Mouse (Mus musculus): ENCODE measurements around the gene Gabra5.

Gabra5 gene

DNA sequence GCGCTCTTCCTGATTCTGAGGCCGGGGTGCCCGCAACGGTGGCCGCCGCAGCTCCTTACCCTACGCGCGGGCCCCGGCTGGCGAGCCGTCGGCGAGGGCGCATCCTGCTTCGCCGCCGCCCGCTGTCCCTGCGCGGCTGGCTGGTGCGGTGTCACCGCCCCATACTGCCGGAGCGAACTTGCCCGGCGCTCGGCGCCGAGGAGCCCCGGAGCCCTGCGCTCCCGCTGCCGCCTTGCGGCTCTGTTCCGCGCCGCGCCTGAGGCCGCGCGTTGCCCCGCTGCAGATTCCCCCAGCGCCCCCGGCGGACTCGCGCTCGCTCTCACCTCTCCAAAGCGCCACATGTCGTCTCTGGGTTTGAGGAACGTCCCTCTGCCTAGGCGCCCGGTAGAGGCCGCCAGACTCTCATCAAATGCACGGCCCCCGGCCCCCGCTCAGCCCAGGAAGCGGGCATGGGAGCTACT, at the start of gene Gabra5:
Gene Gabra5 (minus strand): TSS at position 379 of the 461 bp plus-strand sequence.
- no peak for DNase-seq

DNA sequence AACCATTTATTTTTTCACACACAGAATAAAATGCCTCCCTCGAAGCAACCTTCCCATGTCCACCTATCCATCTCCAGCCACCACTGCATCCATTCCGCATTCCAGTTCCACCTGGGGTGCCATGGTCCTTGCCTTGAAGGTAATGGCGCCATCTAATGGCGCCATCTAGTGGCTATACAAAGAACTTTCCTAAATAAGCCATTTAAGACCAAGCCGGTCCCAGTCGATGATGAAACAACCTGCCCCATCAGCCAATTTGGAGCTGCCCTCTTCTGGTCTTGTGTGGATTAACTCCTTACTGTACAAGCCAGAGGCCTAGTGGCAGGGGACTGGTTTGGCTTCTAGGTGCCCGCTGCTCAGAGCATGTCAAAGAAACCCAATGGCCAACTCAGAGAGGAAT, 28.7 kb upstream of the Gabra5 start:
- DNase-seq = peak in 1 of 2 experiments; percentile 33

DNA sequence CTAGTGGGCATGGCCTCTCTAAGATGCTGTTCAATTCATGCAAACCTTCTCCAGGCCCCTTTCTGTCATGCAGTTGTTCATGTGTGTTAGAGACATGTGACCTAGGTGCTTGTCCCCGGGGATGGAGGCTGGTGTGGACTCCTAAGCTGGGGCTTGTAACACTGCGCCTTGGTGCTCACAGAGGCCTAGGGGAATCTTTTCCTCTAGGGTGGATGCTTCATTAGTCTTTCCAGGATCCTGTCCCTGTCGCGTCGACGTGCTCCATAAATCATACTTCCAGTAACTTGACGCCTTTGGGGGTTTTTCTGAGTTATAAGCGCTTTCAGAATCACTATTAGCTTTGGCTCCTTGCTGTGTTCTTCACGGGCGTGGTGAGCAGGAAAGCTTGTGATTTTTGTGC, 22.8 kb upstream of the Gabra5 start:
- DNase-seq = no peak

GRCm38 (mm10) chr7:57529954-57530353, 20.1 kb upstream of the Gabra5 start:
- no peak for DNase-seq

GRCm38 (mm10) chr7:57529451-57529850, 19.6 kb upstream of the Gabra5 start:
- no peak for DNase-seq

DNA sequence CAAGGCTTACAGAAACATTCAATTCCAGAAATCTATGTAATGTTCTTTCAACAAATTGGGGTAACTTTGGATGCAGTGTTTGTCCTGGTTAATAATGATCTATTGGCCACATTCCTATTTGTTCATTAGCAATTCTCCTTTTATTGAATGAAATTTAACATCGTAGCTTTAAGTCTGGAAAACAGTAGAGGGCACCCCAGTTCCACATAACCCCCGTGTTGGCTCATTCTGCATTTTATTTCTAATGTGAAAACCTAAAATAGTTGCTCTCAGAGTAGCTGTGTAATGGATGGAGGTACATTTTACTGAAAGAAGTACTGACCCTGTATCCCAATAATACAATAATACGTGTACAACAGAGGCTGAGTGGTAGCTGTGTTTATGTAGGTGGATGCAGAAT, 3.1 kb upstream of the Gabra5 start:
- no peak for DNase-seq

- no peak for DNase-seq
Measured at GRCm38 (mm10) chr7:57508860-57509632, 813 bp downstream of the Gabra5 start.

GRCm38 (mm10) chr7:57502809-57503208, 7.0 kb downstream of the Gabra5 start:
- DNase-seq = no peak

- no peak for DNase-seq
Measured at GRCm38 (mm10) chr7:57491795-57492194, 18.1 kb downstream of the Gabra5 start.

GRCm38 (mm10) chr7:57486907-57487306, 23.0 kb downstream of the Gabra5 start:
- DNase-seq = no peak

DNA sequence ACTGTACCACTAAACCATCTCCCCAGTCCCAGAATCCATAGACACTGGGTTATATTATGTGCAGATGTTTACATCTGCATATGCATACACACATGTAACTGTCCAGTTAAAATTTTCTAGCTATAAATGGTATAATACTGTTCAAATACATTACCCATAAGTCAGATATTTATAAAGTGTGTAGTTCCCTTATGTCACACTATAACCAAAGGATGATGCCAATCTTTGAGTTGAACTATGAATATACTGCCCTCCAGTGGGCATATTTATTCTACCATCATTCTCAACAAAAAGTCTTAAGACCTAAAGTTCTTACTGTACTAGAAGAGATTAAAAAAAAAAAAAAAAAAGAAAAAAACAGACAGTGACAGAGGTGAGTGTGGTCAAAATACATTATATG, 27.0 kb downstream of the Gabra5 start:
- DNase-seq = no peak

DNA sequence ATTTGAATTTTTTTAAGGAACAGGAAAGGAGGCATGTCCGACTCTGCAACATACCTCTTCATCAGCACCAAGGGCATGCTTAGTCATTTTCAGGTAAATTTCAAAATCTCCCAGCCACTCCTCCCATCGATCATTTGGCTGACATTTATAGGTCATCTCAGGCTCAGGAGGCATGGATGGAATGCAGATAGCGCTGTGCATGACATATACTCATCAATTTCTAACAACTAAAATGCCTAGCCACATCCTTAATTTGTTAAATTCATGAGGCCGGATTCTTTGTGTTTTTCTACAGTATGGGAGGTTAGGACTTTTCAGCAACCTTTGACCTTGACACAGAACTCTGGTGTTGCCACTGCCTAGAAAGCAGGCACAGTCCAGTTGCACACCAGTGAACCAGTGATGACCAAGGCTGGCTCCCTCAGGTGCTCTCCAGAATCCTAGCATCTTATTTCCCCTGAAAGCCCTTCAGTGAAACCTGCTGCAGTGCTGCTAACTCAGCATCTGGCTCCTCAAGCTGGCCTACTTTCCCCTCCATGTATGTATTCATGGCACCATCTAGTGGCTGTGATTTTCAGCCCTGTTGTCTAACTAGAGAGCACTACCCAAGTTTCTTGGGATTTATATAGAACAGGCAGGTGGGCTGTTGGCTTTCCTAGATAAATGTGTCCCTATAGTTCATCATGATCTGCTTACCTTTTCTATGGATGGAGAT, 35.9 kb downstream of the Gabra5 start:
- DNase-seq = peak in 1 of 2 experiments; percentile 61

GRCm38 (mm10) chr7:57471316-57471715, 38.5 kb downstream of the Gabra5 start:
- DNase-seq = no peak

DNA sequence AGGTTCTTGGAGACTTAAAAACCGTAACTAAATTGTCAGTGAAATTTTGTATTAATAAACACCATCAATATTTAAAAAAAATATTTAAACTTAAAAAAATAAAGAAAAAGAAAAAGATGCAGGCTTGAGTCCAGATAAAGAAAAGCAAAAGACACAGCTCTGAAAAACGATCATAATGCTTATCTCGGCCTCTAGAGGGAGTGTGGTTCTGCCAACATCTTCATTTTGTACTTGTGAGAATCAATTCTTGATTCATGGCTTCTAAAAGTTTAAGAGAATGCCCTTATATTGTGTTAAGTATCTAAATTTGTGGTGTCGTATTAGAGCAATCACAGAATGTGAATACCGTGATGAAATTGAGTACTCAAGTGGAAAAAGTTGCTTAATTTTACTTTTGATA, 49.5 kb downstream of the Gabra5 start:
- DNase-seq = no peak

DNA sequence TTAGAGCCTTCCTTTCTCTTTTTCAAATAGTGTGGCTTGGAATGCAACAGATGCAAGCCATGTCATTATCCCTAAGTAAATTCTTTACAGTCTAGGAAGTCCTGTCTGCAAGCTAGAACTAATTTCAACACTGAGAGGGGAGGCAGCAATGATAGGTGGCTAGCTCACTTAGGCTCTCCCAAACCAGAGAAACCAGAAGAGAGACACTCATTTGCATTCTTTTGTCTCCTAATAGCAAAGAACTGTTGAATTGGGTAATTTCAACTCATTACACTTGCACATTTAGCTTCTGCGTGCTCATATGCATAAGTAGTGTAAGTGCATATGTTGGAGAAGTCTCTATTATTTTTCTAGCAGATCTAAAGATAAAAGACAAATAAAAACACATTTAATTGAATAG, 61.6 kb downstream of the Gabra5 start:
- no peak for DNase-seq

DNA sequence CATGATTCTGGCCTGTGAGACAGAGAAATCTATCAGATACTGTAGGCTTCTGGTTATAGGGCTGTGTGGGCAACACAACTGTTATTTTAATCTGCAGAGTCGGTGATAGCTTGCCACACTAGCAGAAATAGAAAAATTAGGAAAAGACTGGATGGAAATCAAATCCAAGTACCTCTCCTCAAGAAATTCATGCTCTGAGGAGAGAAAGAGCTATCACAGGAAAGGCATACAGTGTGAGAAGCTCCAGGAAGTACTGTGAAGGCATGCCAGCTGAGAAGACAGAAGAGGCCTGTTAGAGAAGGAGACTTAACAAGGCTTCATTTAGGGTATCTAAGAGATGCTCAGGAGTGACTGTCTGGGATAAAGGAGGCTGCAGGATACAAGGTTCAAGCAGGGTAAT, 87.2 kb downstream of the Gabra5 start:
- no peak for DNase-seq

DNA sequence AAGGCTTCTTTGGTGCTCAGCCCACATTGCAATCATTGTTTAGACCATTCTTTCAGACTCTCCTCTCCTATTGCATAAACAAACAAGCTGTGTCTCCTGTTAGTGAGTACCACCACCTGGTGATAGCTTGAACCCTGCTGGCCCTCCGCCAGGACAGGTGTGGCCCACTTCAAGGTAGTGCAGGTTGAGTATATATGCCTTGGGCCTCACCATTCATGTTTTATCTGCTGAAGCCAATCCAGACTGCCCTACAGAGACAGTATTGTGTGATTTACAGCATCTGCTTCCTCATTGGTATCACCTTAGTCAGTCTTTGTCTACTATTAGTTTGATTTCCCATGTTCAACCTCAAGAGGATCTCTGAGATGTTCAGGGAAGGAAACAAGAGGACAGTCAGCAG, 88.8 kb downstream of the Gabra5 start:
- no peak for DNase-seq

DNA sequence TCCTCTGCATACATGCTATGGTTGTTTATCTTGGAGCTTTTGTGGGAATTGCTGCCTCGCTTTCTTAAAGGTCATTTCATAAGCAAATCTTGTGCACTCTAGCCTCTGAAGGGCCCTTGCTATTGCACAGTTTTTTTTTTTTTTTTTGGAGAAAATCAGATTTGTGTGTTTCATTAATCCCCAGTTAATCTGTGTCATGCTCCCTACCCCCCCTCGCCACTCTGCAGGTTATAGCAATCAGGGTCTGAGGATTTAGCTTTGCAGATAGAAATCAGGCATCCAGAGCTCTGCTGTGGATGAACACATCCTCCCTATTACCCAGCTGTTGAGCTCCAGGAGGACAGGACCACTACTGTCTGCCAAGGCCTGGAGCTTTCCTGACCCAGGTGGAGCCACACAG, 90.5 kb downstream of the Gabra5 start, which contains the start of gene Gabrb3:
Gene Gabrb3 (plus strand): TSS at position 301 of the 400 bp plus-strand sequence.
- no peak for DNase-seq

DNA sequence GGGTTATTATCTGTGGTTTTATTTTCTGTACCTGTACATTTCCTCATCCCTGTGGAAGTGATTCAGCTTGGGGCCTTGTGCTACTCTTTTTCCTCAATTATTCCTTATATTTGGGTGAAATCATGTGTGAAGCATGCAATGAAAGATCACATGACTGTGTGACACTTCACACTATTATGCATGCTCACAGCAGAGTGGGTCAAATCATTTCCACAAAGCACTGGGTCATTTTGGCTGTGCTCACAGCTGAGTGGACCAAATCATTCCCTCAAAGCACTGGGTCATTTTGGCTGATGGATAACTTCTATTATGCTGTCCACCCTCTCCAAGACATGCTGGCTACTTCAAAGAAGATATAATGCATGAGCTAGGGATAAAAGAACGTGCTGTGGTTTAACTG, 97.0 kb downstream of the Gabra5 start:
- DNase-seq = no peak

DNA sequence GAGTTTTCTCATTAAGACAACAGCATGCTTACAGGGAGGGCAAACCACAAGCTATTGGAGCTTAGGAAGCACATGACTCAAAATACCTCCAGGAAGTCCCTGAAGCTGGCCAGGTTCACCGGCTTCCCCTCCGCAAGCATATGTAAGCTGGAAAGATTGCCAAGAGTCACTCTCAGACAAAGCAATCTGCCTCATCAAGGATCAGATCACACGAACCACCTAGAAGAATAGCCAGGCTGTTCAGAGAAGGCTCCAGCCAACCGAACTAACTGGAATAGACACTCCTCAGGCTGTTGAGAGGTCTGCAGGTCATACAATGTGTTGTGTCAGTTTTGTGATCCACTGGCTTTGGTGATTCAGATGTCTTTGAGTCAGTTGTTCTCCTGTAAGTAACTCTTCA, 98.7 kb downstream of the Gabra5 start:
- DNase-seq = no peak

DNA sequence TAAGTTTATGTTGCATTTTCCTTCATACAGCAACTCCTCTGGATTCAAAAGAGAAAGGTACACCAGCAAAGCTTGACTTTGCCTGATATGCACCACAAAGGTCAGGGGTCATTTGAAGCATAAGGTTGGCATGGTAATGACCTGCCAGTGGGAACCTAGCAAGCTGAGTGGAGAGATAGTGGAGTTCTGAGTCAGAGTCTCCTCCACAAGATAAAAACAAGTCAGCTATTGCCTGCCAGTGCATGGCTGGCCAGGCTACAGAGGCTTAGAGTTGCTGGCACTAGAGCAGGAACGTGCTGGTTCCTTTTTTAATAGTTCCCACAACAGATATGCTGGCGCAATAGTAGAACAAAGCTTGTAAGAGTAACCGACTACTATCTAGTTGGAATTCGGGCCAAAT, 116.3 kb downstream of the Gabra5 start:
- DNase-seq = no peak

- DNase-seq = no peak
Measured at GRCm38 (mm10) chr7:57390046-57390445, 119.8 kb downstream of the Gabra5 start.

- DNase-seq = no peak
Measured at GRCm38 (mm10) chr7:57387341-57387654, 122.6 kb downstream of the Gabra5 start.
